Mouse (Mus musculus) hindbrain, embryonic 14.5 days (tissue): ENCODE measurements around the gene Syk. TPM values are rescaled to one million over a fixed set of nuclear protein-coding genes. Genes with fewer than 3 reads are reported as not detected.
A peak's percentile ranks its signal among the peaks of the same experiment; 100 is the strongest.

Experiments
- ATAC-seq: fragments of 200-750 bp; cut with Nextera tagmentation; 2 replicates; pipeline ENCODE4 v1.8.0; 2017; ENCODE audit warnings: moderate number of reproducible peaks, mild to moderate bottlenecking, moderate TSS enrichment, moderate library complexity; ENCODE audit not compliant: low FRiP score
- DNase-seq: peaks from one replicate; pipeline ENCODE4 v3.0.0-alpha.2; 2015; ENCODE audit warnings: low spot score
- H3K27ac ChIP-seq: fragments of 300-500 bp; sonication (generic); 2 replicates; pipeline ENCODE4 v1.5.1; 2014; ENCODE audit warnings: mild to moderate bottlenecking, moderate library complexity
- H3K27me3 ChIP-seq: fragments of 300-500 bp; sonication (generic); 2 replicates; pipeline ENCODE4 v1.6.1; 2014; ENCODE audit warnings: mild to moderate bottlenecking, low read length, mixed read lengths; ENCODE audit not compliant: control insufficient read depth, insufficient read depth
- H3K36me3 ChIP-seq: fragments of 300-500 bp; sonication (generic); replicated peaks from 2 replicates; pipeline ENCODE4 v1.6.1; 2014; ENCODE audit not compliant: control insufficient read depth, insufficient read depth
- H3K4me1 ChIP-seq: fragments of 300-500 bp; sonication (generic); replicated peaks from 2 replicates; pipeline ENCODE4 v1.6.1; 2014; ENCODE audit warnings: antibody characterized with exemption, low read length, mixed read lengths; ENCODE audit not compliant: control insufficient read depth, insufficient read depth
- H3K4me2 ChIP-seq: fragments of 300-500 bp; sonication (generic); replicated peaks from 2 replicates; pipeline ENCODE4 v1.6.1; 2014; ENCODE audit warnings: mild to moderate bottlenecking, moderate library complexity
- H3K4me3 ChIP-seq: fragments of 300-500 bp; sonication (generic); replicated peaks from 2 replicates; pipeline ENCODE4 v1.5.1; 2014; ENCODE audit warnings: mild to moderate bottlenecking, low read length
- H3K9ac ChIP-seq: fragments of 300-500 bp; sonication (generic); 2 replicates; pipeline ENCODE4 v1.6.1; 2014
- H3K9me3 ChIP-seq: fragments of 300-500 bp; sonication (generic); 2 replicates; pipeline ENCODE4 v1.6.1; 2016; ENCODE audit warnings: low read length; ENCODE audit not compliant: control insufficient read depth
- WGBS: fragments of 180-500 bp; shearing (Covaris S2); extraction: QIAGEN DNeasy Blood & Tissue Kit; methylation state at CpG from one replicate; pipeline ENCODE4 v1.1.7; 2014; 5-methylcytosine and 5-hydroxymethylcytosine counted together
- polyA plus RNA-seq: library from polyadenylated mRNA; unstranded; fragments of >200 nt; fragmentation: Nextera tagmentation; extraction: Ambion mirVana; gene quantifications from 2 replicates; pipeline ENCODE4 v1.2.1, GENCODE M21; 2014

The Syk gene
- polyA plus RNA-seq, 1 experiment from 2014 or later = 2.0 TPM

DNA sequence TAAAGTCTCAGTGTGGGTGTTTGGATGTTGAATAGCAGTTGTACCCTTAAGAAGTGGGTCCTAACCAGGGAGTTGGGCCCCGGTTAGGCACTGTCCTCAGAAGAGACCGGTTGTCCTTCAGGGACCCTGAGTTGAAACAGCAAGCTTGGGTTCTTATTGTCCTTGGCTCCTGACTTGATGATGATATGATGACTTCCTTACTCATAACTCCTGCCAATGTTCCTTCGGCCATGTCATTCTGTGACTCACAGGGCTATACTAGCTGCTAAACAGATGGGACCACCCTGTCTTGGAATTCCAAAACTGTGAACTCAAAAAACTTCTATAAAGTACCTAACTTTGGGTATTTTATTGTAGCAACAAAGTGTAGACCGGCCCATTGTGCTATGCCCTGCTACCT is 4.8 kb downstream of the Syk start:
- no peak overlapping the region for H3K4me3 ChIP-seq
- H3K36me3 ChIP-seq = no peaks in the 10 kb centered on the region
- H3K9ac ChIP-seq = no peak overlapping the region
- no peak overlapping the region for H3K4me2 ChIP-seq
- no peaks in the 10 kb centered on the region for H3K9me3 ChIP-seq
- H3K27ac ChIP-seq = no peak overlapping the region
- peaks cover 21% of the 10 kb centered on the region for H3K27me3 ChIP-seq
- 0 out of 2 replicates have a peak, but pooled peaks cover 5% of the 10 kb centered on the region for H3K4me1 ChIP-seq
- 92% methylated on average over 4 of the region's 4 CpGs for WGBS
- DNase-seq = no peak
- no peak for ATAC-seq

DNA sequence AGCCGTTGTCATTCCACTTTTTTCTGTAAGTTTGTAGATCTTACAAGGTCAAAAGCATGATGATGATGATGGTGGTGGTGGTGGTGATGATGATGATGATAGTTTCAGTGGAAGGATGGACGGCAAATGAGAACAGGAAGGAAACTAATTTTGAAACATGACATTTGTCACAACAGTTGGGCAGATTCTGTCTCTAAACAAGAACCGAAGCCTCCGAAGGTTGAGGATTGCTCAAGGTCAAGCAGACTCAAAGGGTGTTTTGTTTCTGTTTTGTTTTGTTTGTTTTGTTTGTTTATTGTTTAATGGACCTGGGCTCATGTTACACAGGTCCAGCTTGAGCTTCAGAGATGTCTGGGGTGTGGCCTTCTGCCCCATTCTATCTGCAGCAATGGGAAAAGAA is 6.1 kb downstream of the Syk start:
- Histone ChIP-seq H3K27ac (no peak overlapping the region), H3K4me3 (no peak overlapping the region), H3K27me3 (peaks cover 10% of the 10 kb centered on the region), H3K9me3 (no peaks in the 10 kb centered on the region), H3K4me2 (no peak overlapping the region), H3K36me3 (no peaks in the 10 kb centered on the region), H3K9ac (no peak overlapping the region), H3K4me1 (no peaks in the 10 kb centered on the region)
- ATAC-seq (no peak), DNase-seq (no peak)
- WGBS = 96% methylated on average over 4 of the region's 4 CpGs

- no peak overlapping the region for H3K27ac ChIP-seq
- ATAC-seq = no peak
- H3K4me2 ChIP-seq = no peak overlapping the region
- no peak for DNase-seq
- no peaks in the 10 kb centered on the region for H3K36me3 ChIP-seq
- H3K9ac ChIP-seq = no peak overlapping the region
- no peaks in the 10 kb centered on the region for H3K27me3 ChIP-seq
- H3K9me3 ChIP-seq = no peaks in the 10 kb centered on the region
- WGBS = 95% methylated on average over 4 of the region's 4 CpGs
- H3K4me3 ChIP-seq = no peak overlapping the region
- H3K4me1 ChIP-seq = no peaks in the 10 kb centered on the region
Measured at GRCm38 (mm10) chr13:52591831-52592230, 8.9 kb downstream of the Syk start.

GRCm38 (mm10) chr13:52596692-52597091 is 13.7 kb downstream of the Syk start:
- H3K4me3 ChIP-seq = no peak overlapping the region
- H3K27ac ChIP-seq = no peak overlapping the region
- ATAC-seq (no peak), DNase-seq (no peak)
- no peaks in the 10 kb centered on the region for H3K27me3 ChIP-seq
- H3K9me3 ChIP-seq = no peaks in the 10 kb centered on the region
- H3K4me2 ChIP-seq = no peak overlapping the region
- no peak overlapping the region for H3K9ac ChIP-seq
- no peaks in the 10 kb centered on the region for H3K4me1 ChIP-seq
- no peaks in the 10 kb centered on the region for H3K36me3 ChIP-seq
- WGBS = 63% methylated on average over 5 of the region's 5 CpGs

DNA sequence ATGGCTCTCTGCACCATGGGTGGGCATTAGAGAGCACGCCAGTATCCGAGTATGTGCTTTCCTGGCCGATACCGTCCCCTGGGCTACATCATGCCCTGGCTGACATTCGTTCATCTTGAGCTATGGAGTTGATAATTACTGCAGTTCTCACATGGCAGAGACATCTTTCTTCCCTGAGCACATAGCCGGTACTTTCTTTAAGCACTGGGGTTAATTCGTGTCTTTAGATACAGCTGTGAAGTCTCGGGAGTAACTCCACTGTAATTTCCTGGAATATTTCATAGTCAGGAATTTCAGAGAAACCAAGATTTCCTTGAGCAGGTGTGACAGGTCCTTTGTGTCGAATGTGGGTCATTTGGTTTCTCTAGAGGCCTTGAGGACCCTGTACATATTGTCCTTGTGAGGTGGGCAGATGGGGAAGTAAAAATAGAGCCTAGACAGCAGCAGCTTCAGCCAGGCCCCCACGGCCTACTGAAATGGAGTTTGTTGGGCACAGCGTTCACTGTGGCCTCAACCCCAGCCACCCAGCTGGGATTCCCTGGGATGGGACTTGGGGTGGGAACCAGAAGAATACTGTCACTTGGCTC is 14.2 kb downstream of the Syk start:
- Histone ChIP-seq H3K9me3 (no peaks in the 10 kb centered on the region), H3K36me3 (no peaks in the 10 kb centered on the region), H3K9ac (no peak overlapping the region), H3K27ac (no peak overlapping the region), H3K4me3 (no peak overlapping the region), H3K4me1 (no peaks in the 10 kb centered on the region), H3K27me3 (no peaks in the 10 kb centered on the region), H3K4me2 (no peak overlapping the region)
- DNase-seq = no peak
- 74% methylated on average over 11 of the region's 11 CpGs for WGBS
- ATAC-seq = no peak

- Histone ChIP-seq H3K9ac (no peak overlapping the region), H3K4me3 (no peak overlapping the region), H3K27me3 (no peaks in the 10 kb centered on the region), H3K4me2 (no peak overlapping the region), H3K27ac (no peak overlapping the region), H3K9me3 (no peaks in the 10 kb centered on the region), H3K4me1 (no peaks in the 10 kb centered on the region), H3K36me3 (no peaks in the 10 kb centered on the region)
- no peak for ATAC-seq
- DNase-seq = no peak
- 71% methylated on average over 3 of the region's 3 CpGs for WGBS
Measured at GRCm38 (mm10) chr13:52598233-52598632, 15.3 kb downstream of the Syk start.

GRCm38 (mm10) chr13:52600015-52600643 is 17.2 kb downstream of the Syk start:
- ATAC-seq = no peak
- H3K27ac ChIP-seq = no peak overlapping the region
- no peak overlapping the region for H3K9ac ChIP-seq
- no peaks in the 10 kb centered on the region; the same call in 1 of the 2 replicates for H3K4me1 ChIP-seq
- H3K27me3 ChIP-seq = no peaks in the 10 kb centered on the region
- H3K36me3 ChIP-seq = no peaks in the 10 kb centered on the region
- H3K4me3 ChIP-seq = no peak overlapping the region
- H3K4me2 ChIP-seq = no peak overlapping the region
- WGBS = 52% methylated on average over 4 of the region's 4 CpGs
- H3K9me3 ChIP-seq = no peaks in the 10 kb centered on the region
- DNase-seq = no peak

DNA sequence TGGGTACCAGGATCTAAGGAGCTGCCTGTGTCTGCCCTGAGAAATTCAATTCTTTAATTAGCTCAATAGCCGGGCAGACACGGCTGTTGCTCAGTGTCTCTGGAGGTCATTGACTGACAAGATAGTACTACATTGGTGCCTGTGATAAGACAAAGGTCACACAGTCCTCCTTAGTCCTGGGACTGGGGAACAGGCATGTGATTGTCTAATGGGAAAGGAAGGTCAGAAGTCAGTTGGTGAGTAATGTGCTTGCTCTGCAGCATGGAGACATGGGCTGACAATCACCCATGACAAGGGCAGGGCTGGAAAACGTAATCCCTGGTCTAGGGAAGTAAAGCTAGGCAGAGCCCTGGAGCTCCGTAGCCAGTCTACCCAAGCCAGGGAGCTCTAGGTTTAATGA is 19.8 kb downstream of the Syk start:
- WGBS = 51% methylated on average over 4 of the region's 4 CpGs
- H3K27ac ChIP-seq = no peak overlapping the region
- ATAC-seq (no peak), DNase-seq (no peak)
- no peaks in the 10 kb centered on the region; the same call in 1 of the 2 replicates for H3K4me1 ChIP-seq
- H3K9me3 ChIP-seq = no peaks in the 10 kb centered on the region
- H3K27me3 ChIP-seq = no peaks in the 10 kb centered on the region
- H3K9ac ChIP-seq = no peak overlapping the region
- no peaks in the 10 kb centered on the region for H3K36me3 ChIP-seq
- H3K4me3 ChIP-seq = no peak overlapping the region
- H3K4me2 ChIP-seq = no peak overlapping the region

DNA sequence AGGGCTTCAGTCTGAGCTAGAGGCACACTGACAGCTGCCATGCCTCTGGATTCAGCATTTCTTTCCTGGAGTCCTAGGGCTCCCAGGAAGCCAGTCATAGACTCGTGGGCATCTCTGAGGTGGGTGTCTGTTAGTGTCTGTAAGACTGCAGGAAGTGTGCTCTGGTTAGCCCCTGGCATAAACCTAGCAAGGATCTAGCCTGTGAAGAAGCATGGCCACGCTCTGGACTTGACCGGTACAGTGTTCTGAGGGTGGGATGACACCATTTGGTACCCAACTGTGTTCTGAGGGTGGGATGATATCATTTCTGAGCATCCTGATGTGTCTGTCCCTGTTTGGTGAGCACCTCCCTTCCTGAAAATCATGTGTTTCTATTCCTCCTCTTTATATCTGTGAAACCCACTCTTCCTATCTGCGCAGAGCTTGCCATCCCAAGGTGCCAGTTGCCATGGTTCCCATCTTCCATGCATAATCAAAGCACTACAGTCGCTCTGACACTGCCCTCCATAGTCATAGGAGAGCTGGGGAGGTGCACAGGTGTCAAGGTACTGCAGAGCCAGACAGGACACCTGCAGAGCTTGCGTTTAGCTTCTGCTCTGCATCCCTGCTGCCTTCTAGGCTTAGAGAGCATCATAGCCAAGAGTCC is 20.9 kb downstream of the Syk start:
- no peaks in the 10 kb centered on the region for H3K9me3 ChIP-seq
- no peak overlapping the region for H3K27ac ChIP-seq
- H3K36me3 ChIP-seq = no peaks in the 10 kb centered on the region
- no peaks in the 10 kb centered on the region; the same call in 1 of the 2 replicates for H3K4me1 ChIP-seq
- WGBS = 68% methylated on average over 6 of the region's 6 CpGs
- H3K4me2 ChIP-seq = no peak overlapping the region
- ATAC-seq (0 out of 2 replicates have a peak, but pooled peaks have one; percentile 24), DNase-seq (peak; percentile 38)
- H3K4me3 ChIP-seq = no peak overlapping the region
- H3K9ac ChIP-seq = no peak overlapping the region
- no peaks in the 10 kb centered on the region for H3K27me3 ChIP-seq
